Mouse (Mus musculus) erythroblast, adult 5-6 weeks (primary cell): ENCODE measurements around the gene Ppp1r1b. TPM values are rescaled to one million over a fixed set of nuclear protein-coding genes. Genes with fewer than 3 reads are reported as not detected.

ENCODE experiments used
- ATAC-seq: replicated peaks from 2 replicates; pipeline ENCODE4 v1.8.0; 2016; ENCODE audit warnings: moderate number of reproducible peaks, mild to moderate bottlenecking, moderate TSS enrichment, inconsistent platforms; ENCODE audit not compliant: poor library complexity, low FRiP score, severe bottlenecking
- total RNA-seq, 2 experiments: library from RNA; stranded (forward) in 1 of 2; stranded (reverse) in 1 of 2; fragments of 150-400 nt in 1 of 2; fragments of 200-764, 138-1000 nt in 1 of 2; gene quantifications; 2 replicates each; pipeline versions ENCODE4 v1.2.3 to v1.2.4; 2015 to 2017; ENCODE audit warnings: low replicate concordance in 2 of 2

The Ppp1r1b gene
- total RNA-seq, 2 experiments from 2014 or later: not detected

- ATAC-seq: no peak
These were observed 7.0 kb upstream of the Ppp1r1b start for GRCm38 (mm10) chr11:98341174-98341573.

GRCm38 (mm10) chr11:98342000-98342945 is 5.9 kb upstream of the Ppp1r1b start:
- peak; percentile 77 for ATAC-seq

GRCm38 (mm10) chr11:98345253-98345652 is 3.0 kb upstream of the Ppp1r1b start:
- ATAC-seq: 0 out of 2 replicates have a peak, but pooled peaks have one; percentile 51

GRCm38 (mm10) chr11:98346168-98346567 is 2.0 kb upstream of the Ppp1r1b start:
- ATAC-seq: no peak

- no peak for ATAC-seq
These were observed 670 bp upstream of the Ppp1r1b start for GRCm38 (mm10) chr11:98347385-98348082.

GRCm38 (mm10) chr11:98349308-98349707 is 1.1 kb downstream of the Ppp1r1b start:
- ATAC-seq: no peak

GRCm38 (mm10) chr11:98352272-98352990 is 4.2 kb downstream of the Ppp1r1b start:
- no peak for ATAC-seq

GRCm38 (mm10) chr11:98353651-98354211 is 5.5 kb downstream of the Ppp1r1b start:
- ATAC-seq: no peak

GRCm38 (mm10) chr11:98354445-98354844 is 6.2 kb downstream of the Ppp1r1b start:
- ATAC-seq: no peak

- ATAC-seq: peak; percentile 43; the same call in 1 of the 2 replicates
These were observed 7.6 kb downstream of the Ppp1r1b start for GRCm38 (mm10) chr11:98355732-98356299.

- ATAC-seq: no peak
These were observed 8.6 kb downstream of the Ppp1r1b start for GRCm38 (mm10) chr11:98356625-98357394.

- peak; percentile 8 for ATAC-seq
These were observed 9.4 kb downstream of the Ppp1r1b start for GRCm38 (mm10) chr11:98357396-98358160.

- ATAC-seq: peak; percentile 84
These were observed 10.2 kb downstream of the Ppp1r1b start, which contains the start of gene Stard3 for GRCm38 (mm10) chr11:98358161-98359083. TSS of gene Stard3 (plus strand) at chr11:98358368.

GRCm38 (mm10) chr11:98360866-98361521 is 12.8 kb downstream of the Ppp1r1b start:
- no peak for ATAC-seq

- ATAC-seq: no peak
These were observed 15.6 kb downstream of the Ppp1r1b start for GRCm38 (mm10) chr11:98363817-98364216.

- ATAC-seq: no peak
These were observed 16.2 kb downstream of the Ppp1r1b start for GRCm38 (mm10) chr11:98364410-98364809.
